Mouse (Mus musculus) CH12.LX (cell line): ENCODE results near the gene Tacc2. TPM values are rescaled to one million over a fixed set of nuclear protein-coding genes. Genes with fewer than 3 reads are reported as not detected.

Experiments used
- DNase-seq: peaks from one replicate; pipeline ENCODE4 v3.0.0-alpha.2; 2013; ENCODE audit errors: extremely low read depth
- H3K27ac ChIP-seq: 2 replicates; pipeline ENCODE4 v1.5.1; 2012; ENCODE audit warnings: low read depth, mild to moderate bottlenecking, control low read depth, moderate library complexity; ENCODE audit not compliant: insufficient read depth
- H3K27me3 ChIP-seq: replicated peaks from 2 replicates; pipeline ENCODE3; 2012; ENCODE audit warnings: inconsistent platforms
- H3K36me3 ChIP-seq, 2 experiments: replicated peaks in 1 of 2; 2 replicates each; pipeline versions ENCODE3 to v1.6.1; 2012; ENCODE audit warnings: inconsistent platforms in 1 of 2, low read length in 1 of 2, mild to moderate bottlenecking in 1 of 2, mixed read lengths in 1 of 2, moderate library complexity in 1 of 2; ENCODE audit not compliant: control insufficient read depth in 1 of 2, insufficient read depth in 1 of 2
- H3K4me1 ChIP-seq, 2 experiments: 2 replicates each; pipeline ENCODE4 v1.6.1; 2012; ENCODE audit warnings: inconsistent platforms in 1 of 2, moderate library complexity in 1 of 2; ENCODE audit not compliant: insufficient read depth in 2 of 2, control insufficient read depth in 1 of 2
- H3K4me2 ChIP-seq: 2 replicates; pipeline ENCODE4 v1.6.1; 2012; ENCODE audit warnings: low read depth, mild to moderate bottlenecking, control low read depth; ENCODE audit not compliant: poor library complexity, insufficient read depth, severe bottlenecking
- H3K4me3 ChIP-seq, 3 experiments: fragments of 150-350 bp in 1 of 3; sonication (generic) in 1 of 3; replicated peaks in 1 of 3; 2 replicates each; pipeline versions ENCODE3 to v1.5.1; 2011 to 2012; ENCODE audit warnings: low read depth in 2 of 3, low read length in 2 of 3, mild to moderate bottlenecking in 2 of 3, moderate library complexity in 2 of 3, control low read depth in 1 of 3, improper control_type of control experiment in 1 of 3, inconsistent platforms in 1 of 3, mixed read lengths in 1 of 3; ENCODE audit not compliant: poor library complexity in 1 of 3
- H3K79me2 ChIP-seq: replicated peaks from 2 replicates; pipeline ENCODE4 v1.6.1; 2012; ENCODE audit warnings: mild to moderate bottlenecking, moderate library complexity; ENCODE audit not compliant: control insufficient read depth, poor library complexity, insufficient read depth, severe bottlenecking; ENCODE audit errors: extremely low read depth
- H3K9ac ChIP-seq: 2 replicates; pipeline ENCODE4 v1.6.1; 2012; ENCODE audit warnings: low read depth, mild to moderate bottlenecking, control low read depth, moderate library complexity; ENCODE audit not compliant: insufficient read depth
- H3K9me3 ChIP-seq: replicated peaks from 2 replicates; pipeline ENCODE3; 2012; ENCODE audit warnings: low read length, inconsistent platforms, mixed read lengths
- BHLHE40 ChIP-seq: IDR thresholded peaks from 2 replicates; pipeline ENCODE4 v1.6.1; 2011; ENCODE audit warnings: mild to moderate bottlenecking, low read depth, low read length, improper control_type of control experiment
- CTCF ChIP-seq, 2 experiments: IDR thresholded peaks in 1 of 2; conservative IDR thresholded peaks in 1 of 2; 2 replicates each; pipeline ENCODE4 v1.5.1; 2011 to 2012; ENCODE audit warnings: low read depth in 2 of 2, low read length in 2 of 2, improper control_type of control experiment in 1 of 2, inconsistent platforms in 1 of 2, mild to moderate bottlenecking in 1 of 2, moderate library complexity in 1 of 2
- E2F4 ChIP-seq: IDR thresholded peaks from 2 replicates; pipeline ENCODE4 v1.6.1; 2011; ENCODE audit warnings: low read depth, low read length, improper control_type of control experiment; ENCODE audit not compliant: insufficient replicate concordance
- EP300 ChIP-seq: IDR thresholded peaks from 2 replicates; pipeline ENCODE4 v1.6.1; 2011; ENCODE audit warnings: low read length, improper control_type of control experiment
- JUN ChIP-seq: IDR thresholded peaks from 2 replicates; pipeline ENCODE4 v1.6.1; 2011; ENCODE audit warnings: low read depth, mild to moderate bottlenecking, low read length, improper control_type of control experiment, moderate library complexity; ENCODE audit not compliant: insufficient read depth
- MAFK ChIP-seq: IDR thresholded peaks from 2 replicates; pipeline ENCODE4 v1.6.1; 2011; ENCODE audit warnings: low read length, improper control_type of control experiment; ENCODE audit not compliant: insufficient replicate concordance
- POLR2A ChIP-seq: IDR thresholded peaks from 2 replicates; pipeline ENCODE4 v1.6.1; 2011; ENCODE audit warnings: low read depth, mild to moderate bottlenecking, improper control_type of control experiment, low read length
- RAD21 ChIP-seq: IDR thresholded peaks from 2 replicates; pipeline ENCODE4 v1.6.1; 2011; ENCODE audit warnings: low read depth, mild to moderate bottlenecking, low read length, improper control_type of control experiment, moderate library complexity
- SMC3 ChIP-seq: IDR thresholded peaks from 2 replicates; pipeline ENCODE4 v1.6.1; 2011; ENCODE audit warnings: low read depth, low read length, improper control_type of control experiment
- UBTF ChIP-seq: IDR thresholded peaks from 2 replicates; pipeline ENCODE4 v1.6.1; 2012; ENCODE audit warnings: low read depth, mild to moderate bottlenecking, inconsistent platforms, low read length, improper control_type of control experiment, moderate library complexity
- ZC3H11A ChIP-seq: IDR thresholded peaks from 2 replicates; pipeline ENCODE4 v1.6.1; 2012; ENCODE audit warnings: low read depth, mild to moderate bottlenecking, inconsistent platforms, low read length, improper control_type of control experiment
- dilution Hi-C: fragments of 300-500 bp; cut with MboI; formaldehyde crosslinking; loops from 2 replicates; pipeline ENCODE4 v1.14.3; 2020; ENCODE audit warnings: low sequenced_read_pairs; ENCODE audit not compliant: extremely low pct_unique_long_range_greater_than_20kb, extremely low pct_ligation_motif_present
- in situ Hi-C: fragments of 300-500 bp; cut with MboI; formaldehyde crosslinking; loops from 3 replicates; pipeline ENCODE4 v1.14.3; 2019; ENCODE audit warnings: low sequenced_read_pairs, low pct_ligation_motif_present, low pct_unique_long_range_greater_than_20kb, mixed read lengths
- polyA plus RNA-seq: library from polyadenylated mRNA; unstranded; fragments of >175 nt; gene quantifications from 2 replicates; pipeline ENCODE4 v1.2.1, GENCODE M21; 2012; ENCODE audit warnings: low read depth; ENCODE audit not compliant: insufficient read length
- total RNA-seq, 2 experiments: library from RNA; depleted of rRNA; stranded (reverse); fragments of 300-350 nt in 1 of 2; fragments of >200 nt in 1 of 2; gene quantifications; 2 replicates each; pipeline ENCODE4 v1.2.3; 2012 to 2014

Tacc2 gene
- total and polyA plus RNA-seq, 3 experiments = 0.13 to 0.41 TPM; not detected in 1

DNA sequence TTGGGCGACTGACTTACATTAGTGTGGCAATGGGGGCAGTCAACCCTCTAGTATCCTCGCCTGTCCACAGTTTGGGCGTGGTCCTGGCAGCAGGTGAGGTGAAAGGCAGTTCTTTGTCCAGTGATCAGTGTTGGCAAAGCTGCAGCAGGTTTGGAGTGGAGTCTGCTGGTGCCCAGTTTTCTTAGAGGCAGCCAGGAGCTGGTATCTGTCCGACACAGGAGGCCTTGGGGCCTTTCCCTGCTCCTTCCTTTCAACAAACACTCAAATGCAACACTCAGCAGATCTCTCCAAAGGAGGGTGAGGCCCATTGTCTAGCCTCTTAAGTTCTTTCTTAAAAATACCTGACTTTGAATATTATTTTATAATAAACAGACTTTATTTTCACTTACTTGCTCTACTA, 18.6 kb upstream of the Tacc2 start:
- in situ Hi-C loops = no loop called here
- Histone ChIP-seq H3K4me2 (no peak overlapping the region), H3K9ac (no peak overlapping the region), H3K4me3 (no peak overlapping the region), H3K27ac (no peak overlapping the region), H3K4me1 (no peaks in the 10 kb centered on the region), H3K27me3 (peaks cover 37% of the 10 kb centered on the region), H3K36me3 (no peaks in the 10 kb centered on the region), H3K9me3 (no peaks in the 10 kb centered on the region), H3K79me2 (no peaks in the 10 kb centered on the region)
- DNase-seq = no peak
- dilution Hi-C loops = no loop called here
- TF ChIP-seq EP300 = no peak
- no peak for TF ChIP-seq RAD21

DNA sequence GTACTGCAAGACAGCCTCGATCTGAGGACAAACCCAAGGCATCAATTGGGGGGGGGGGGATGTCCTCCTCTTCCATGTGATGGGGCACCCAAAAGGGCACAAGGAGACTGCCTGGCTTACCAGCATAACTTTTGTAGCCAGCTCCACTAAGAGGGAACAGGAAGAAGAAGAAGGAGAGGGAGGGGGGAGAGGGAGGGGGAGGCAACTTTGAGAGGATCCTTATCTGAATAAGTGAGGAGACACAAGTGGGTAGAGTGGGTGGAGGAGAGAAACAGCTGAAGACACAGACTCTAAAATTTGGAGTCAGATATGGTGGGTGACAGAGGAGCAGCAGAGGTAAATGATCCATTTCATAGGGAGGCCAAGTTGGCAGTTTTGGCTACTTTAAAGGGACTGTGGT, 16.3 kb upstream of the Tacc2 start:
- Histone ChIP-seq H3K4me2 (no peak overlapping the region), H3K4me1 (no peaks in the 10 kb centered on the region), H3K9ac (no peak overlapping the region), H3K9me3 (no peaks in the 10 kb centered on the region), H3K4me3 (no peak overlapping the region), H3K27me3 (peaks cover 24% of the 10 kb centered on the region), H3K36me3 (no peaks in the 10 kb centered on the region), H3K27ac (no peak overlapping the region), H3K79me2 (no peaks in the 10 kb centered on the region)
- in situ Hi-C loops = no loop called here
- no peak for DNase-seq
- TF ChIP-seq MAFK (no peak), UBTF (no peak), EP300 (no peak), JUN (no peak), CTCF (conservative IDR thresholded peaks at IDR 0.05 in 1 of 2, IDR thresholded peaks at IDR 0.05 in 1 of 2; ENCODE audit: low read depth in 2 of 2, low read length in 2 of 2) (no peak), ZC3H11A (no peak)
- dilution Hi-C loops = no loop called here

DNA sequence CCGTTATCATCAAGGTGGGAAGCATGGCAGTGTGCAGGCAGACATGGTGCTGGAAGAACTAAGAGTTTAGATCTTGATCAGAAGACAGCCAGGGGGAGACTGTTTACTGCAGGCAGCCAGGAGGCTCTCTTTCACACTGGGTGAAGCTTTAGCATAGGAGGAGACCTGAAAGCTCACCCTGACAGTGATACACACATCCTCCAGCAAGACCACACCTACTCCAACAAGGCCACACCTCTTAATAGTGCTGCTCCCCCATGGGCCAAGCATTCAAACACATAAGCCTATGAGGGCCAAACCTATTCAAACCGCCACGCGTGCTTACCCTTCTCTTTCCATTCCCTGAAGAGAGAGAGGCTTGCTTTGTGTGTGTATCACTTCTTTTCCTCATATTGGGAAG, 14.0 kb upstream of the Tacc2 start:
- TF ChIP-seq SMC3 = no peak
- no peak for TF ChIP-seq E2F4
- TF ChIP-seq POLR2A = no peak
- TF ChIP-seq BHLHE40 = no peak
- no peak for TF ChIP-seq MAFK
- Histone ChIP-seq H3K36me3 (no peaks in the 10 kb centered on the region), H3K4me1 (no peaks in the 10 kb centered on the region), H3K79me2 (no peaks in the 10 kb centered on the region), H3K4me3 (no peak overlapping the region), H3K27ac (no peak overlapping the region), H3K4me2 (no peak overlapping the region), H3K9ac (no peak overlapping the region), H3K27me3 (peaks cover 16% of the 10 kb centered on the region), H3K9me3 (no peaks in the 10 kb centered on the region)
- dilution Hi-C loops = no loop called here
- in situ Hi-C loops = no loop called here
- DNase-seq = no peak
